In genomic region chr7:67646131-67646530, GRCm38 (mm10) we compare ENCODE assay signal across 8 mouse cellular contexts. TPM values are rescaled to one million over a fixed set of nuclear protein-coding genes. Genes with fewer than 3 reads are reported as not detected.
DNase-seq lines count a peak whose midpoint lies in the region; ATAC-seq and TF ChIP-seq lines count a peak whose summit lies in the region.

No protein-coding gene starts in this region.

- no peak for DNase-seq in heart, adult 2 months
- no peak for DNase-seq in heart, postnatal 36 days
- peak; percentile 42 for DNase-seq in 416B (ENCODE audit: low read depth)
- DNase-seq in liver, embryonic 11.5 days (ENCODE audit: low spot score) = no peak
- DNase-seq in urinary bladder, postnatal 36 days (ENCODE audit: low spot score in 2 of 2) = no peak
- no peak for DNase-seq in adrenal gland, postnatal 10 days
- DNase-seq in adrenal gland, adult 2 months = no peak

- H3K36me3 ChIP-seq in heart, adult 2 months (ENCODE audit: control insufficient read depth, insufficient read depth, low read length) = no peaks in the 10 kb centered on the region
- H3K36me3 ChIP-seq in liver, embryonic 11.5 days (ENCODE audit: control insufficient read depth, insufficient read depth, low read length) = no peaks in the 10 kb centered on the region

- no peaks in the 10 kb centered on the region for H3K27me3 ChIP-seq in heart, adult 2 months (ENCODE audit: control insufficient read depth, insufficient read depth, low read length)
- H3K27me3 ChIP-seq in liver, embryonic 11.5 days (replicated peaks; ENCODE audit: control insufficient read depth, insufficient read depth, low read length) = no peaks in the 10 kb centered on the region

- H3K4me1 ChIP-seq in heart, adult 2 months (ENCODE audit: control insufficient read depth, insufficient read depth, low read length) = peaks cover 2% of the 10 kb centered on the region
- H3K4me1 ChIP-seq in embryonic fibroblast, embryonic 13.5 days (ENCODE audit: control insufficient read depth, insufficient read depth, low read length) = no peaks in the 10 kb centered on the region; the same call in 1 of the 2 replicates
- peaks cover 7% of the 10 kb centered on the region for H3K4me1 ChIP-seq in liver, embryonic 11.5 days (replicated peaks; ENCODE audit: control insufficient read depth, insufficient read depth, low read length)

- ATAC-seq in liver, embryonic 11.5 days (replicated peaks; ENCODE audit: low FRiP score) = no peak

- no peak for TF ChIP-seq POLR2A in heart, adult 2 months (IDR thresholded peaks at IDR 0.05; ENCODE audit: insufficient read depth, low read depth, low read length)
- no peak; the same call in 1 of the 2 replicates for TF ChIP-seq POLR2A in embryonic fibroblast, embryonic 13.5 days (IDR thresholded peaks at IDR 0.05; ENCODE audit: low read depth, low read length)

- intact Hi-C loops in heart, adult 2 months (cut with DNase I) = no loop called here
- intact Hi-C loops in heart, postnatal 36 days (cut with DNase I) = loop anchor here (5.0 kb wide), 1 partner anchor 809 kb away; the partner anchor contains the start of gene Adamts17

- no peak for TF ChIP-seq EP300 in heart, adult 2 months (IDR thresholded peaks at IDR 0.05; ENCODE audit: insufficient read depth, low read depth, low read length)

- peak overlapping the region; percentile 88 for H3K4me3 ChIP-seq in heart, adult 2 months
- H3K4me3 ChIP-seq in embryonic fibroblast, embryonic 13.5 days (ENCODE audit: insufficient read depth, low read length) = peak overlapping the region; percentile 92
- H3K4me3 ChIP-seq in liver, embryonic 11.5 days (ENCODE audit: low read depth, low read length) = peak overlapping the region; percentile 76

- peak overlapping the region; percentile 95 for H3K27ac ChIP-seq in heart, adult 2 months
- no peak overlapping the region for H3K27ac ChIP-seq in embryonic fibroblast, embryonic 13.5 days (ENCODE audit: insufficient read depth, low read length)
- H3K27ac ChIP-seq in liver, embryonic 11.5 days (ENCODE audit: low read depth, low read length) = peak overlapping the region; percentile 78

- H3K79me2 ChIP-seq in heart, adult 2 months (replicated peaks; ENCODE audit: control insufficient read depth, insufficient read depth, low read length) = no peaks in the 10 kb centered on the region; the same call in 1 of the 2 replicates

- 13% methylated on average over 6 of the region's 6 CpGs for WGBS in heart, adult 2 months
- 15% methylated on average over 6 of the region's 6 CpGs for whole genome bisulfite sequencing in liver, embryonic 11.5 days

- H3K9ac ChIP-seq in heart, adult 2 months (ENCODE audit: low read depth, low read length) = peak overlapping the region; percentile 62; the same call in 1 of the 2 replicates
- peak overlapping the region; percentile 83 for H3K9ac ChIP-seq in liver, embryonic 11.5 days (ENCODE audit: low read depth, low read length)

- H3K9me3 ChIP-seq in liver, embryonic 11.5 days (ENCODE audit: control insufficient read depth, low read length) = no peaks in the 10 kb centered on the region

- H3K4me2 ChIP-seq in liver, embryonic 11.5 days = peak overlapping the region; percentile 92

- TF ChIP-seq CTCF in heart, adult 2 months (IDR thresholded peaks at IDR 0.05) = no peak
- no peak for TF ChIP-seq CTCF in embryonic fibroblast, embryonic 13.5 days (IDR thresholded peaks at IDR 0.05; ENCODE audit: borderline replicate concordance, insufficient read depth, low read length)

RNA-seq across cellular contexts. Expression of gene Lrrc28, which starts 1.1 kb away (rescaled TPM):
- 10 to 100 TPM; 14.1 to 16.4 TPM for total RNA-seq in heart, adult 2 months (2021)
- polyA plus RNA-seq in heart, adult 2 months (2012; rRNA removed) = 20.5 and 24.2 TPM in 2 replicates
- total RNA-seq in heart, postnatal 36 days (2021) = 10 to 100 TPM; 16.8 to 17.3 TPM
- polyA plus RNA-seq in embryonic fibroblast, embryonic 13.5 days (2011; ENCODE audit: insufficient read length, low read depth, missing spikeins) = 43.1 and 44.4 TPM in 2 replicates
- polyA plus RNA-seq in liver, embryonic 11.5 days (2014; fragmentation: Nextera tagmentation; extraction: Ambion mirVana) = 12.3 and 14.4 TPM in 2 replicates
- total RNA-seq in adrenal gland, postnatal 10 days (2021) = 10 to 100 TPM; 17.6 to 19.3 TPM
- total RNA-seq in adrenal gland, adult 2 months (2021) = 10 to 100 TPM; 19.4 to 24.7 TPM
- polyA plus RNA-seq in adrenal gland, adult 2 months (2012; rRNA removed) = 18.6 and 24.1 TPM in 2 replicates

RNA-seq across cellular contexts. Expression of gene Ttc23, which starts 1.1 kb away (rescaled TPM):
- 10 to 100 TPM; 18.6 to 20.7 TPM for total RNA-seq in heart, adult 2 months (2021)
- 3.6 and 8.7 TPM in 2 replicates for polyA plus RNA-seq in heart, adult 2 months (2012; rRNA removed)
- 10 to 100 TPM; 17.8 to 19.3 TPM for total RNA-seq in heart, postnatal 36 days (2021)
- polyA plus RNA-seq in embryonic fibroblast, embryonic 13.5 days (2011; ENCODE audit: insufficient read length, low read depth, missing spikeins) = 36.9 and 54.8 TPM in 2 replicates
- polyA plus RNA-seq in liver, embryonic 11.5 days (2014; fragmentation: Nextera tagmentation; extraction: Ambion mirVana) = 8.7 and 12.5 TPM in 2 replicates
- total RNA-seq in adrenal gland, postnatal 10 days (2021) = 10 to 100 TPM; 30.5 to 42.8 TPM
- 10 to 100 TPM; 26.8 to 30.1 TPM for total RNA-seq in adrenal gland, adult 2 months (2021)
- 4.9 and 5.1 TPM in 2 replicates for polyA plus RNA-seq in adrenal gland, adult 2 months (2012; rRNA removed)
